Mouse (Mus musculus): ENCODE measurements around the gene Dhrs1.

Dhrs1 gene

GRCm38 (mm10) chr14:55745180-55745860 lies at the start of gene Dhrs1, which contains the start of gene Nop9:
Dhrs1 (minus strand) TSS chr14:55745690.
Nop9 (plus strand) TSS chr14:55745693.
- peak; percentile 94 for DNase-seq

DNA sequence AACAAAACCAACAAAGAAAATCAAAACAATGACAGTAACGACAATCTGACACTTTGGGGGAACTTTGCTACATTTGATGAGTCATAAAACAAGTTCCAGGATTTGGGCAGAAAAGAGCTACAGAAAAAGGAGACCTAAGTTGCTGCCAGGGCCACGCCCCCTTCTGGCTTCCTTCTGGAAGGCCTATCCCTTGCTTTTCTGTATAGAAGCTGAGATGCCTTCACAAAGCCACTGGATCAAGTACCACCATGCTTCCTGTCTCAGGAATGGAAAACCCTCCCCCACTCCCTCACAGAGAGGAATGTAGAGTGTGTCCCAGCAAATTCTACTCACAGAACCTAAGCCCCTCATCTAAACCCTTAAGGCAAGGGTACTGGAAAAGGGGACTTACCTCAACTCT lies 48.5 kb upstream of the Dhrs1 start:
- DNase-seq = no peak

- DNase-seq = no peak
These were observed 48.0 kb upstream of the Dhrs1 start for GRCm38 (mm10) chr14:55793461-55793860.

- DNase-seq = peak; percentile 63
These were observed 43.0 kb upstream of the Dhrs1 start, which contains the start of gene Ripk3 for GRCm38 (mm10) chr14:55788256-55789050. Ripk3 (minus strand) TSS chr14:55788865.

DNA sequence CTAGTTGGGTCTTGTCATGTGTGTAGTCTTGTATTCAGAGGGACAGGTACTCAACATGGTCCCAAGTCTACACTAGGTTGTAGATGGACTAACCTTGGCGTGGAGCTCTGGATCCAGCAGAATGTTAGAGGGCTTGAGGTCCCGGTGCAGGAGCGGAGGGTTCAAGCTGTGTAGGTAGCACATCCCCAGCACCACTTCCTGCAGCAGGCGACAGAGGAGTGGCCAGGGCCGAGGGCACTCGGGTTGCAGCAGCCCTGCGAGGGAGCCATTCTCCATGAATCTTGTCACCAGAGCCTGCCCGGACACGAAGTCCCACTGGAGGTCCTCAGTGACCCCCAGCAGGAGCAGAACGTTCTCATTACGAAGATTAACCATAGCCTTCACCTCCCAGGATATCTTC lies 42.2 kb upstream of the Dhrs1 start:
- no peak for DNase-seq

GRCm38 (mm10) chr14:55785195-55785594 lies 39.7 kb upstream of the Dhrs1 start:
- no peak for DNase-seq

GRCm38 (mm10) chr14:55783958-55784235 lies 38.4 kb upstream of the Dhrs1 start, which contains the start of gene Adcy4:
Adcy4 (minus strand) TSS chr14:55784095.
- peak; percentile 59 for DNase-seq

- DNase-seq = peak; percentile 48
These were observed 37.9 kb upstream of the Dhrs1 start for GRCm38 (mm10) chr14:55783171-55783957.

GRCm38 (mm10) chr14:55782361-55782960 lies 37.0 kb upstream of the Dhrs1 start:
- DNase-seq = no peak

DNA sequence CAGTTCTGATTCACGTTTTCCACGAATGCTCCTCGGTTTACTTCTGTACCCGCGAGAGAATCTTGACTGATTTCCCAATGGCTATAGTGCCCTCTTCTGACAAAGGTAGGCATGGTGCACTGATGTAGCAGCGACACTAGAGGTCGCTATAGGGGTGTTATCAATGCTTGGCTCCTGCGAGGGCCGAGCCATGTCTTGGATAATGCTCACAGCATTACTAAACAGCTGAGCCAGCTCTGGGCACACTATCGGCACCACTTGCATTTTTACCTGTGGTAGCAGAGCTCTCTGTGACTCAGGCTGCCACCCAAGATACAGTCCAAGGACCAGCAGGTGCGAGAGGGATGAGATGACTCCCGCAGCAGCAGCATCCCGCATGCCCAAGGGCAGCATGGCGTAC lies 35.8 kb upstream of the Dhrs1 start:
- peak; percentile 81 for DNase-seq

- DNase-seq = peak; percentile 13
These were observed 35.2 kb upstream of the Dhrs1 start for GRCm38 (mm10) chr14:55780736-55781135.

DNA sequence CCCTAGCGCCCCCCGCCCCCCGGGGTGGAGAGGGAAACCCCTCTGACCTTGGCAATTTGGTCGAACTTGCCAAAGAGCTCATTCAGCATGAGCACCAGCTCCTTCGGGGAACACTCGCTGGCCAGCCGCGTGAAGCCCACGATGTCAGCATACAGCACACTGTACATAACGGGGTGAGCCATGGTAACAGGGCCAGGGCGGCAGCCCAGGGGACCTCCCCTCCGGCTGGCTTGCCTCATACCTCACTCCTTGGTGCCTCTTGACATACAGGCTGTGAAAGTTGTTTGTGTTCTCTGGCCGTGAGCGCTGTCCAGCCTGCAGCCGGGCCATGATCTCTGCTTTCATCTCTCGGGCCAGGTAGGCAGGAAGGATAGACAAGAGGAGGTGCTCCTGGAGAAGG lies 34.2 kb upstream of the Dhrs1 start:
- peak; percentile 16 for DNase-seq

- peak; percentile 6 for DNase-seq
These were observed 33.2 kb upstream of the Dhrs1 start for GRCm38 (mm10) chr14:55778686-55779085.

GRCm38 (mm10) chr14:55777806-55778205 lies 32.3 kb upstream of the Dhrs1 start:
- DNase-seq = peak; percentile 5

GRCm38 (mm10) chr14:55777176-55777575 lies 31.7 kb upstream of the Dhrs1 start:
- DNase-seq = no peak

GRCm38 (mm10) chr14:55776711-55777110 lies 31.2 kb upstream of the Dhrs1 start:
- DNase-seq = no peak

DNA sequence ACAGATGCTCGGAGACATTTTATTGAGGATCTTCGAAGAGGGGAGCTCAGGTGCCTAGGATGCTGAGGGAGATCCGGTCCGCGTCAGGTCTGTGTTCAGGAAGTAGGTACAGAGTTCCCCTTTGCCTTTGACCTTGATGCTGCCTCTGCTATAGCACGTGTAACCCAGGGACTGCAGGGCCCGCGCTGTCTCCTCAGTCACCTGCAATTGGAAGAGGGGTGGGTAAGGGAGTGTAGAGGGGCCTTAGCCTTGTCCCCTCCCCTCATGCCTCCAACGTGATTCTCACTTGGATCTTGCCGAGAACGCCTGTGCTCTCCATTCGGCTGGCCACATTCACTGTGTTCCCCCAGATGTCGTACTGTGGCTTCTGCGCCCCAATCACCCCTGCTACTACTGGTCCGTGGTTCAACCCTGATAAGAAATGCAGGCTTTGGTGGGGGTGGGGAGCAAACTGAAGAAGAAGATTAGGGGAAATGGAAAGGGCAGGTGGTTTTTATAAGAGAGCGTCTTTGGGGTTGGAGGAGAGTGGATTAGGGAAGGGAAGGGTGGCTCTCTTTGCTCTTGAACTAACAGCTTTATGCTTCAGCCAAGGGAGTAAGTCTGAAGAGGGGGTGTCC lies 23.7 kb upstream of the Dhrs1 start:
- DNase-seq = no peak

- DNase-seq = no peak
These were observed 23.1 kb upstream of the Dhrs1 start for GRCm38 (mm10) chr14:55768555-55768954.

GRCm38 (mm10) chr14:55767519-55768414 lies 22.3 kb upstream of the Dhrs1 start:
- DNase-seq = peak; percentile 82

DNA sequence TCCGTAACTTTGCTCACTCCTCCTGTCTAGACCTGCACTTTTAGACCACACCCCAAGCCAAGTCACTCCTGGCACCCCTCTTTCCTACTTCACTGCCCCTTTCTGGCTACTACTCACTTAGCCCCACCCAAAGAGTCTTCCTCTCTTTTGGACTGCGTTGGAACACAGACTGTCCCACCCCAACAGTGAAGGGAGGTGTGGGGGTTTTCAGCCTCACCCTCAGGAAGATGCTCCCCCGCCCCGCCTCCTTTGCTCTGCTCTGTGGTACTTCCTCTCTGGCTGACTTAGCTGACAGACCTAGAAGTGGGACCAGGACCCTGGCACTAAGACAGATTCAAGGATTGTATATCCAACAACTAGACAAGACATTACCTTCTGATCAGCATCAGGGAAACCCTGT lies 20.2 kb upstream of the Dhrs1 start, which contains the start of gene Ltb4r1:
Gene Ltb4r1, plus strand, starts transcription at position 267 of the 400 bp plus-strand sequence.
- DNase-seq = no peak

DNA sequence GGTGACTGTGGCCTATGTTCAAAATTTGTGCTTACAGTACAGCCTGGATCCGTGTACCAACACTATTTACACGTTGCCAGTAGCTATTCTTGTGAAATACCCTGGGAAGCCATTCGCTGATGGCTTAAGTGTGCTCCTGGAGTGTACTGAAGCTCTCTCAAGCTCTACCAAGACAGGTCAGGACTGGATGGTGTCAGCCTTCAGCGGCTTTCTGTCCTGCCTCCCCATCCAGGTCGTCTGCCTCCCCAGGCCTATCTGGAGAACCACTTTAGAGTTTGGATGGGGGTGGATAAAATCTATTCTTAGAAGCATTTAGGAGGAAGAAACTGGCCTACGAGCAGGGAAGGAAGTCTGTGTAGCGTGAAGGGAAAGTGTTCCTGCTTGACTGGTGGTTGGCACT lies 17.7 kb upstream of the Dhrs1 start:
- no peak for DNase-seq
